Mouse (Mus musculus) adrenal gland, postnatal 4 days (tissue): ENCODE measurements around the gene Pax6. TPM values are rescaled to one million over a fixed set of nuclear protein-coding genes. Genes with fewer than 3 reads are reported as not detected.

Experiments
- DNase-seq, 2 experiments: peaks; one replicate each; pipeline ENCODE4 v3.0.0; 2021 to 2022; ENCODE audit warnings: low spot score in 2 of 2, mixed read lengths in 2 of 2
- total RNA-seq, 2 experiments: library from RNA; stranded (reverse); gene quantifications; 2 replicates each; pipeline ENCODE4 v1.2.3; 2021

The Pax6 gene
- total RNA-seq, 2 experiments from 2014 or later, result 1.1 to 4.5 TPM

DNA sequence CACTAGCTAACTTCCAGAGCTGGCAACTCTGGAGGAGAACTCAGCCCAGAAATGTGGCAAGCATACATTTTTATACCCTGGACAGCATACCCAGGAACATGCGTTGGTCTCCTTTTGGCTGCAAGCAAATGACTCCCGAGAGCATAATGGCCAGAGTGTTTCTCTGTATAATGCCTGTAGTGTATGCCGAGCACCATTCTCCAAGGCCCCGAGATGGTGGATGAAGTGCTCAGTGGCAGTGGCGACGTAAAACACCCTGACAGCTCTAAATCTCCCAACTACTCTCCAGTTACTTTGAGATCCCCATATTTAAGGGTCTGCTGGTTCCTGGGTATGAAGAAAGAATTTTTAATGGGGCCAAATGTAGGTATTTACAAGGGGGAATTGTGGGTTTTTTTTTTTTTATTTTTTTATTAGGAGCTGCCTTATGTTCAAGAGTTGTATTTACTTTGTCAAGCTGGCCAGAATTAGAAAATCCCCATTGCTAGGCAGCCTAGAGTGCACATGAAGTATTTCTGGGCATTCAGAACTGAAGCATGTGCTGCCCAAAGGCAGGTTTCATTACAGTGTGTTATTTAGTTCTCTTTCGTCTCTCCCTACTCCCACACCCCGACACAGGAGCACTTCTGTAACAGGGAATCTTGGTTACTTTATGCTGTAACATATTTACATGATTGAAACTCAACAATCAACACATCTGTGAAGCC is 46.9 kb downstream of the Pax6 start:
- no peak for DNase-seq

GRCm38 (mm10) chr2:105726657-105727056 is 58.0 kb downstream of the Pax6 start:
- no peak for DNase-seq

DNA sequence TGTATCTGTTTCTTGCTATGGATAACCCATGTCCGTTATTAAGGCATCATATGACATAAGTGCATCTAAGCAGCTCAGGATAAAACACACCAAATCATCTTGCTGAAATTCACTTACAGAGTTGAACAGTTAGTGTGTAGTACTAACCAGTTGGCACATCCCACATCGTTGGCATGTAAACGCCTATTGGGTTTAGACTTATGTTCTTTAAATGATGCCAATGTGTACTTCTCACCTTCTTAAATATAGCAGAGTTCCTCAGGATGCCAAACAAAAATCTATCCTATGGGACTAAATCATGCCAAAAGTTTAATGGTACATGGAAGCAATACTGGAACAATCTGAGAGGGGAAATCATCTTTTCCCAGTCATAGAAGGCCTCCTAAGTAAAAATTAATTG is 62.0 kb downstream of the Pax6 start:
- DNase-seq, result no peak

- no peak for DNase-seq
Measured at GRCm38 (mm10) chr2:105736166-105736565, 67.5 kb downstream of the Pax6 start.

- no peak for DNase-seq
Measured at GRCm38 (mm10) chr2:105746896-105747295, 78.2 kb downstream of the Pax6 start.

Other genes starting within 250 kb of the Pax6 start
- gene Elp4, start 235.7 kb downstream of the Pax6 start, total RNA-seq, result 10 to 100 TPM; 20.8 to 23.6 TPM
- 10 to 100 TPM; 35.6 to 37.1 TPM for gene Immp1l, start 235.7 kb downstream of the Pax6 start, total RNA-seq